Mouse (Mus musculus): Measurements from ENCODE around the gene Msi2.

The Msi2 gene

DNA sequence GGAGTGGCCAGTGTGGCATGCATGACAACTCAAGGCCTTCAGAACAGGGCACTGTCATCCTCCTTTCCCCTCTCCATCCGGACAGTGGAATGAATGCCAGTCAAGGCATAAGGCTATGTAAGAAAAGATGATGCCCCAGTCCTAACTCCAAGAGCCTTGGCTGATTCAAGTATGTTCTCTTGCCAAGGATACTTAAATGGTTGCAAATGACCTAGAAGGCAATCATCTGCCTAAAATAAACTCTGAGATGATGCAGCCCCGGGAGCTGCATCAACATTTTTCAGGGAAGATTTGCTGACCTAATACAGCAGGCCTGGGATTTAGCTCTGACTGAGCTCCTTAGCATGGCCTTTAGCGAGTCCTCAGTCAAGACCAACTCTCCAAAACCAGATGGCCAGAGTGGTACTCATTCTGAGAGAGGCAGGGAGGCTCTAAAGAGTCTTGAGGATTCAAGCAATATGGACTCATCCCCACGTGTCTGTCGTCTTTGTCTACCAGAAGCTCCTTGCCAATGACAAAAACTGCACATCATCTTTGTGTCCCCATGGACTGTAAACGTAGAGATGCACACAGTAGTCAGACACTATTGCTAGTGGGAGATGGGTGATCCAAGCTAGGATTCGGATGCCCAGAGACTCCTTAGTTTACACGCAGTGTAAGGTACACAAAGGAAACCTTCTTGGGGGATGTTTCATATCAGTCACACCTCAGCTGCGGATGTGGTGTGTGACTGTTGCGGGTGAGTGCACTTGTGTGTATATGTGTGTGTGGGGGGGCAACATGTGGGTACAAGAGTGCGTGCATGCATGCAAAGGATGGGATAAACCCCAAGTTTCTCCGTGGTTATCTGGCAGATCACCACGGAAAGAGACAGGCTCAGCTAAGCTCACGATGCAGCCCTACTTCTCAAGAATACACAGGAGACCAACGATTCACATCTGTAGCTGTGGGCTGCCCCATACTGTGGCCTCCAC lies 176.4 kb downstream of the Msi2 start:
- in situ Hi-C loops (cut with MboI; ENCODE audit: low pct_unique_long_range_greater_than_20kb in 1 of 2, low sequenced_read_pairs in 2 of 2, unreplicated experiment in 1 of 2) = no loop called here

DNA sequence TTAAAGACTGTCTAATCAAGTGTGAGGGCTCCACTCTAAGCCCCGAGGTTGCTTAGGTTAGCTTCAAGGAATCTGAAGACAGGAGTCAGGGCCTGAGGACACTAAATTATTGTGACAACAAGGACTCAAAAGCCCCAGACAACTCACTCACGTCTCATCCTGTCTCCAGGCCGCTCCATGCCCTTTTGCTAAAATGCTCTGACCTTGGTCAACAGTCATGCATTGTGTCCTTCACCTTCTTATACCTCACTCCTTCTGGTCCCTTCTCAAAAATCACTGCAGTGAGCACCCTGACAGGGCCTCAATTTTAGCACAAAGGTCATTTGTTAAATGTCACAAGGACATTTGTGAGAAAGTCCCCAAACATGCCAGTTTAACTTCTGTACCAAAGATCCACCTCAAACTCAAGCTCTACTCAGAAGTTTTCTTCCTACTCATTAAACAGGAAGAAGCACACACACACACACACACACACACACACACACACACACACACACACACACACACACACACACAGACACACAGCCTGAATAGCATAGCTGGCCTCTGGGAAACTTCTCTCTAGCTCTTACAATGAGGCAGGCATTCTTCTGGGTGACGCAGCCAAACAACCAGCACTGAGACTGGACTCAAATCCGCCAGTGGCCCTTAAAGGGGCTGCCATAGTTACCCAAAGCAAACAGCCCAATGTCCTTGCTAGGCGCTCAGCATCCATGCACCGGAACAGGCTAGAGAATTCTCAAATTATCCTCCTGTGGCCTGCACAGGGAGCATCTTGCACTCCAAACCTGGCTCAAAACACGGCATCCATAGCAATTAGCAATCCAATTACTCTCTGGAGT lies 178.5 kb downstream of the Msi2 start:
- in situ Hi-C loops (cut with MboI; ENCODE audit: low pct_unique_long_range_greater_than_20kb in 1 of 2, low sequenced_read_pairs in 2 of 2, unreplicated experiment in 1 of 2) = loop anchor here in 1 of 2 experiments (5.0 kb wide), 1 partner anchor 82 kb away; no protein-coding TSS in a partner anchor

DNA sequence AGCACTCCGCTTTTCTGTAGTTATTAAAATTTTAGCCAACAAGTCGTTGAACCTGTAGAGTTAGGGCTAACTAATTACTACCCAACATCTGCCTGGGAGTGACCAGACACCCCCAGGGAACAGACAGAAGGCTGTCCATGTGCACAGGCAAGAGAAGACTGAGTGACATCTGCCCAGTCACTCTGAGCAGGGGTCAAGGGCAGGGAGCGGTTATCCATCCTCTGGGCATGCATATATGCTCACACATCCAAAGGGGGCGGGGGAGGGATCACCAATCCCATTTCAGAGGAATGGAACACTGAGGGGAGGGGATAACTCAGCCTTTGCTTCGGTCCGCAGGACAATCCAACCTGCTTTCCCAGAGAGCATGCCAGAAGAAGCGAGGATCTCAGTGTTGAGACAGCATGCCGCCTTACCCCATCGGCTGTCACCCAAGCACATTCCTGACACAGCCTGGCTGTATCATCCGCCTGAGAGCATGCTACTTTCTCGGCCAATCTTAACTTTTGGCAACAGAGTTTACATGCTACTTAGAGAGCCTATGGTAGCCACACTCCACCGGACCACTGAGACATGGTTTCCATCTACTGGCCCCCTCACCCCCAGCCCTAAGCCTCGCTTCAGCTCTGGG lies 179.5 kb downstream of the Msi2 start:
- in situ Hi-C loops (cut with MboI; ENCODE audit: low pct_unique_long_range_greater_than_20kb in 1 of 2, low sequenced_read_pairs in 2 of 2, unreplicated experiment in 1 of 2) = loop anchor here in 1 of 2 experiments (5.0 kb wide), 1 partner anchor 83 kb away; no protein-coding TSS in a partner anchor

DNA sequence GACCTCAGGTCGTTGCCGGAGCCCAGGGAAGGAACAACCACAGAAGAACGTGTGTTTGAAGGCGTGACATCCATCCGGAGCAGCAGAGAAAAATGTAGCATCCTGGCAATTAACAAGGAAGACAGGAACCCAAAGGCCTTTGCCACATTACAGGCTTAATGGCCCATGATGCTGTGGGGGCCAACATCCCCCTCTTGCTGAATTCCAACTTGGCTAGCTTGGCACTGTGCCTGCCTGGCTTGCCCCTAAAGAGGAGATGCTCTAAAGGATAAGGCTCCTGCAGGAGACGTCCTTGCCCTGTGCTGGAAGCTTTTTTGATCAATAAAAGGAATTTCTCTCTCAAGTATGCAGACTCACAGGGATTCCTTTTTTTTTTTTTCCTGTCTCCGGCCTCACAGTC lies 181.0 kb downstream of the Msi2 start:
- in situ Hi-C loops (cut with MboI; ENCODE audit: low pct_unique_long_range_greater_than_20kb in 1 of 2, low sequenced_read_pairs in 2 of 2, unreplicated experiment in 1 of 2) = loop anchor here in 1 of 2 experiments (5.0 kb wide), 1 partner anchor 85 kb away; no protein-coding TSS in a partner anchor

DNA sequence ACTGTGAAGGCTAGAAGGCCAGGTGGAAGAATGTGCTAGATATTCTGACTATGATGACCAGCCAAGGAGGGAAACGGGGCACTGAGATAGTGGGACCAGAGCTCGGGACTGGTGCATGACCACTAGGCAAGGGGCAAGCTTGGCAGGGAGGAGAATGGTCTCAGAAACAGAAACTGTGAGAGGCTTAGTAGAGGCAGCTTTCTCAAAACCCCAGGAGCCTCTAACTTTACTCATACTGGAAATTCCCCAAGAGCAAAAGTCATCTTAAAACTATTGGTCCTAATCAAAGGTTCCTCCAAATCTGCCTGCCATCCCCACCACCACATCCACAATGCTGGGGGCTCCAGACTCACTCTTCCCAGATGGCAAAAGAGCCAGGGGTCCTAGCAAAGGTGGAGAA lies 181.5 kb downstream of the Msi2 start:
- in situ Hi-C loops (cut with MboI; ENCODE audit: low pct_unique_long_range_greater_than_20kb in 1 of 2, low sequenced_read_pairs in 2 of 2, unreplicated experiment in 1 of 2) = loop anchor here in 1 of 2 experiments (5.0 kb wide), 1 partner anchor 85 kb away; no protein-coding TSS in a partner anchor

DNA sequence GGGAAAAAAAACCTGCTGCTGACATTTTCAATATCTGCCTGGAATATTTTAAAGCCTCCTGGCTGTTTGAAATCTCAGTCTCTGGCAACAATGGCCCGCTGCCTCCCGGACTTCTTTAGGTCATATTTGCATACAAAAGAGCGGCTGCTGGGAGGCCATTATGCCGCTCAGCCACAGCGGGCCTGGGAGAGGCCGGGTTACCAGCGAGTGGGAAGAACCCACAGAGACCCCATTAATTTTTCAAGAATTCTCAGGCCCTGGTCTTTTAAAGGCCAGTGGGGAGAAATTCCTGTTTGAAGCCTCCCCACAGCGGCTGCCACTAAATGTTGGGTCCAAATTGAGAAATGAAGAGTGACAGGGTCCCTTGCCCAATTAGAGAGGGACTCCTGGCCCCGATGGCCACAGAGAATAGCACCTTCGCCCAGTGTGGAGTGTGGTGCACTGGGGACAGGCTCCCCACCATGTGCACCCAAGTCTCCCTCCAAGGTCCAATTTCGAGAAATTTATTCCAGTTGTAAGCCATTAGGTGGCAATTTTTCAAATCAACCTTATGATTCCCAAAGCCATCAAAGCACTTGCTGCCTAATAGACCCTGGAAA lies 183.9 kb downstream of the Msi2 start:
- in situ Hi-C loops (cut with MboI; ENCODE audit: low pct_unique_long_range_greater_than_20kb in 1 of 2, low sequenced_read_pairs in 2 of 2, unreplicated experiment in 1 of 2) = no loop called here

DNA sequence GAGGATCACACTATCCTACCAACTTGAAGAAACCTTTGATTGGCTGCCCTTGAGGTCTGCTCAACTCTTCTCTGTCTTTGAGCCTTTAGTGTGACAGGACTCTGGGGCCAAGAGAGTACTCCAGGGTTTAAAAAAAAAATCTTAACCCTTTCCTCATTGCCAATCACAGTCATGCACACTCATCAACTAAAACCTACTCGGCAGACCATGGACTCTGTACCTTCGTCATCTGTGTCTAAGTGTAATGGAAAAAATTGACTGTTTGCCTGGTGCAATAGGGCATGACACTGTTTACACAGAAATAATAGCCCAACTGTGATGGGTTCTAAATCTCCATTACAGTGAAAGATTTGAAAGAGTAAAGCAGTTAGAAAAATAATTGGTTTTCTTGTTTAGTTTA lies 186.3 kb downstream of the Msi2 start:
- in situ Hi-C loops (cut with MboI; ENCODE audit: low pct_unique_long_range_greater_than_20kb in 1 of 2, low sequenced_read_pairs in 2 of 2, unreplicated experiment in 1 of 2) = no loop called here

DNA sequence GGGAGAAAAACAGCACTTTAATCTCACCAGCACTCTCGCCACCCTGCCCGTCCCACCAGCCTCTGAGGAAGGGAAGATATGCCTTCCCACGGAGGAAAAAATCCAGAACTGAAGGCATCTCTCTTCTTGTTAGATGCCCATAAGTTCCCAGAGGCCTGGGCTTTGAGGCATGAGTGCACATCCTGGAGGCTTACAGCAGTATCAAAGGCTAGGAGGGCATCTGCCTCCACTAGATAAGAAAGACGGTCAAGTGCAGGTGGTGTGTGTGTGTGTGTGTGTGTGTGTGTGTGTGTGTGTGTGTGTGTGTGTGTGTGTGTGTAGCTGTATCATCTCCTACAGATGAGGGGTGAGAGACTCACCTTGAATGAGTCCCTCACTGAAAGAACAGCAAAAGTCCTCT lies 188.3 kb downstream of the Msi2 start:
- in situ Hi-C loops (cut with MboI; ENCODE audit: low pct_unique_long_range_greater_than_20kb in 1 of 2, low sequenced_read_pairs in 2 of 2, unreplicated experiment in 1 of 2) = no loop called here

DNA sequence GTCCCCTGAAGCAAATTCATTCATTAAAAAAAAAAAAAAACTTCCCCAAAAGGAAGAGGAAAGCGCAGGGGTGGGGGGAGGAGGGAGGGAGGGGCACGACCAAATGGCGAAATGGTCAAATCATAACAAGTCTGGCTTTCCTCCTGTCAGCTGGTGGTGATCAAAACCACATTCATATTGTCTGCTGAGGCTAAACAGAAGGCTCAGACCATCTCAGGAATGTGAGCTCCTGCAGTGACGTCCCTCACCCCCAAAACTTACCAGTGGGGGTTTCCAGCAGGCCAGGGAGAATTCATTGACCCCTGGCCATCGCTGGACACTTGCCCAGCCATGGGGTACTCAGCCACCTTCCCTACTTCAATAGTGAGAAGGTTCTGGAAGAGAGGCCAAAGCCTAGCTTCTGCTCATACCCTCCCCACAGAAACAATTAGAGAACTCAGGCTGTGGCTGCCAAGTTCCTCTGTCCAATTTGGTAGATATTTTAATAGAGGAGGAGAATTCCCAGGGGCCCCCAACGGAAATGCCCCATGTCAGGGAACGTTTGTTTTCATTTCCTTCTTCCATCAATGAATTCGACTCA lies 189.7 kb downstream of the Msi2 start:
- in situ Hi-C loops (cut with MboI; ENCODE audit: low pct_unique_long_range_greater_than_20kb in 1 of 2, low sequenced_read_pairs in 2 of 2, unreplicated experiment in 1 of 2) = no loop called here

DNA sequence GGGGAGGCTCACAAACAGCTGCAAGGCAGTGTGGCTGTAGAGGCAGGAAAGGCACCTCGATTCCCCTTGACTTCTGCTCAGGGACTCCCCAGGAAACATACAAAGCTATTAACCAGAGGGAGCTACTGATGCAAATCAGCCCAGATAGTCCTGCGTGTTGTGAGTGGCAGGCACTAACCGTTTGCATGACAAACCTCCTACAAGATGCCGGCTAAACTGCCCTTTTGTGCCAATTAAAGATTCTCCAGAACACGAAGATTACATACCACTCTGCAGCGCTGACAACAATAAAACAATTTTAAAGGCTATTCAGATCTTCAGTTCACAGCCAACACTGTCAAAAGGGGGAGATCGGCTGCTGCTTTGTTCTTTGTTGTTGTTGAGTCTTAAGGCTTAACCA lies 191.6 kb downstream of the Msi2 start:
- in situ Hi-C loops (cut with MboI; ENCODE audit: low pct_unique_long_range_greater_than_20kb in 1 of 2, low sequenced_read_pairs in 2 of 2, unreplicated experiment in 1 of 2) = no loop called here

DNA sequence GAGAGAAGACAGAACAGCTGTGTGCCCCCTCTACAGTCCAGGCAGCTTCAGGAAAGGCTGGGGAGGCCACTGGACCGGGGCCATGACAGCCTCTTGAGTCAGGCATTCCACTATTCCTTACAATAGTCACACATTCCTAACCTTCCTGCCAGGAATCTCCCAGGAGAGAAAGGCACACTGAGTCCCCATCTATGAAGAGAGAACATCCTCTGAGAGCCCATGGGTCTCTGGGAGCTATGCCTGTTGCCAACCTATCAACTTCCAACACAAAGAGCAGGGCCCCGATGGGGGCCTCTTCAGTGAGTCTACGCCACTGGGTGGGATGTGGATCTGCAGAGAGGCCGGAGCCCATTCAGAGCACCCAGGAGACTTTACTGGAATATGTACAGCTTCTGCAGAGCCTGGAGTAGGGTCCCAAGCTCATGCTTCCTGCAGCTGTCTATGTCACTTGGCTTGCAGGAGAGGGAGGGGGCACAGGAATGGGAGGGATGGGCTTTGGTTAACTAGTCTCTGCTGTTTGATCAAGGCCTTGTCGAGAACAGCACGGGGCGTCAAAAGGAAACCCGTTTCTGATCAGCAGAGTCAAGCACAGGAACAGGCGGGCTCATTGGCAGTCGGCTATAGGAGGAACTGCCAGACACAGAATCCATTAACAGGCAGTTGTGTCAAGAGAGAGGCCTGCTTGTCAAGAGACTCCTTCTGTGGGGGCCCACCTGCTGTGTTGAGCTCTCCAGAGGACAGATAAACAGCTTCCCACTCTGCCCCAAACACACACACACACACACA lies 193.3 kb downstream of the Msi2 start:
- in situ Hi-C loops (cut with MboI; ENCODE audit: low pct_unique_long_range_greater_than_20kb in 1 of 2, low sequenced_read_pairs in 2 of 2, unreplicated experiment in 1 of 2) = no loop called here

DNA sequence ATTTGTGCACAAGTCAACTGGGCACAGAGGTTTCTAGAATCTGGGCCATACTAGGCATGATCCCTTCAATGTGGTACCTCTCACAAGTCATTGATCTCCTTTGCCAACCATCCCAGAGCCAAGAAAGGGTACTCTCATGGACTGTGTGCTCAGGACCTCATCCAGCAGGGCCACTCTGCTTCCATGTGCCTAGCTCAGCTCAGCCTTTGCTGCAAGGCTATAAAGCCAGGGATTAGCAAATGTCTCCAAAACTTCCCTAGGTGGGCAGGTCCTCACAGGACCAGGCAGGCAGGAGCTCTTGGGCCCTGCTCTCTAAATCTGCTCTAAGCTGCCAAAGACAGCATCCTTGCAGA lies 193.9 kb downstream of the Msi2 start:
- in situ Hi-C loops (cut with MboI; ENCODE audit: low pct_unique_long_range_greater_than_20kb in 1 of 2, low sequenced_read_pairs in 2 of 2, unreplicated experiment in 1 of 2) = no loop called here

DNA sequence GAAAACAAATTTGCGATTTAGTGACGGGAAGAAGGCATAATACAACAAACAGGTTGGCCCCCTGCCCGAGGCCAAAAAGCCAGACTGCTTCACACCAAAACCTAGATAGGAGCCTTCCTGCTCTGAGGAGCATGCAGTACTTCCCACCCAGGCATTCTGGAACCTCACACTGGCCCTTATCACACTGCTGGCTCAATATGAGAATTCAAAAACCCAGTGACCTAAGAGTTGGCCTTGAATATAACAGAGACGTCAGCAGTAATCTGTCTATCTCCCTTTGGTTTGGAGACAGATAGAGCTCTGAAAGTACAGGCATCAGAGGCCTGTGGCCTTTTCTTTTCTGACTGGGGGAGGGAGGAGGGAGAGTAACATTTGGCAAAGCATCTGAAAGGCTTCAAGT lies 194.4 kb downstream of the Msi2 start:
- in situ Hi-C loops (cut with MboI; ENCODE audit: low pct_unique_long_range_greater_than_20kb in 1 of 2, low sequenced_read_pairs in 2 of 2, unreplicated experiment in 1 of 2) = no loop called here

DNA sequence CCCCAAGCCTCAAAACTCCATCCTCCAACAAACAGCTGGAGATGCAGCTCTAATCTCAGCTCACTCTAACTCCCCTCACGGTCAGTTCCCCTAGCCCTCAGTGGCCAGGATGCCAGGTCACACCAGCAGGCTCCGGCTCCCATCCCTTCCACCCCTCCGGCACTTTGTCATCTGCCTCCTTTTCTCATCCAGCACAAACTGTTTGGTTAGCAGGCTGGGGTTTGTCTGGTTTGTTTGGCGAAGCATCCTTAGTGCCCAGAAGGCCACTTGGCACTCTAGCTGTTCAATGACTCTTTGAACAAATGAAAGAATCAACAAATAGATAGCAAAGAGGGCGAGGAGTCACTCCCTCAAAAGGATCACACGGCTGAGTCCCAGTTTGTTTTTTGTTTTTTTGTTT lies 194.8 kb downstream of the Msi2 start:
- in situ Hi-C loops (cut with MboI; ENCODE audit: low pct_unique_long_range_greater_than_20kb in 1 of 2, low sequenced_read_pairs in 2 of 2, unreplicated experiment in 1 of 2) = no loop called here

DNA sequence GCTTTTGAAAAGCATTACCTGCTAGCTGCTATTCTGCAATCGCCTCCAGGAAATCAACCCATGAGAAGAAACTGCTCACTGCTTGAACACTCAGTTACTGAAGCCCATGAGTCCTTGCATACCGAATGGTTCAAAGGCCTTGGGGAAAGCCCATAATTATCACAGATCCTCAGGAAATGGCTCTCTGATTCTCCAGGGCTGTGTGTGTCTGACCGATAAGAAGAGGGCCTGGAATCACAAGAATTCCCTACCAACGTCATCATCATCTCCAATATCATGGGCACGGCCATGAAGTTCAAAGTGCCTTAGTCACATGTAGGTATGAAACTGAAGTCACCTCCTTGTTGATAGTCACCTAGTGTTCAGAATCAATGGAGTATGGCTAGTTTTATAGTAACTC lies 196.2 kb downstream of the Msi2 start:
- in situ Hi-C loops (cut with MboI; ENCODE audit: low pct_unique_long_range_greater_than_20kb in 1 of 2, low sequenced_read_pairs in 2 of 2, unreplicated experiment in 1 of 2) = no loop called here

DNA sequence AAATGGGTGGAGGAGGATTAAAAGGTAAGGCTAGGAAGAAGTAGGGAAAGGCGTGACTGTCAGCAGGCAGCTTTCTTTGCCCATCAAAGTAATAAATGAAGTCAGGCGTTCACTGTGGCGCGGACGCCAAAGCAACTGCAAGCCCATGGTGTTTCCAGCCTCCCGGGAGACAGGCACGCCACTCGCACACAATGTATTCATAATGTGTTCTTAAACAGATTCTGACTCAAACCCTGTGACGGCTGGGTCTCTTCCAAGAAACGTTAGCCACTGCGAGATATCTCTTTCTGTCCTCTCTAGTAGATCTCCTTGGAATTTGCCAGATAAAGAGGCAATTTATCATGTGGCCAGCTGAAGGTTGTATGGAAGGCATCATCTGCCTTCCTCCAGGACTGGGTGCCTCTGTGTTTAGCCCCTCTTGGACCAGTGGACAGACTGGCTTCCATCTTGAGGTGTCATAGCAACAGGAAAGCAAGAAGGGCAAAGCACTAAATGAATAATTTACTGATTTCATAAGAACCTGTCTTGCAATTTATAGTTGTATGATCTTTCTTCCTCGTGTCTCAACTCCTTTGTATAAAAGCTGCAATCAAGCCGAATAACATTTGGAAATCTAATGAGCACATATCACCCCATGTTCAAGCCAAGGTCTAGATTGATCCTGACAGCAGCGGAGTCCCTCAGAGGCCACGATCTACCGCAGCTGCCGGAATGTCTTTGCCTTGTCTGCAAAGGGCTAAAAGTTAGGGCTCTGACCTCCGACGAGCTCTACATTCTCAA lies 197.2 kb downstream of the Msi2 start:
- in situ Hi-C loops (cut with MboI; ENCODE audit: low pct_unique_long_range_greater_than_20kb in 1 of 2, low sequenced_read_pairs in 2 of 2, unreplicated experiment in 1 of 2) = no loop called here

DNA sequence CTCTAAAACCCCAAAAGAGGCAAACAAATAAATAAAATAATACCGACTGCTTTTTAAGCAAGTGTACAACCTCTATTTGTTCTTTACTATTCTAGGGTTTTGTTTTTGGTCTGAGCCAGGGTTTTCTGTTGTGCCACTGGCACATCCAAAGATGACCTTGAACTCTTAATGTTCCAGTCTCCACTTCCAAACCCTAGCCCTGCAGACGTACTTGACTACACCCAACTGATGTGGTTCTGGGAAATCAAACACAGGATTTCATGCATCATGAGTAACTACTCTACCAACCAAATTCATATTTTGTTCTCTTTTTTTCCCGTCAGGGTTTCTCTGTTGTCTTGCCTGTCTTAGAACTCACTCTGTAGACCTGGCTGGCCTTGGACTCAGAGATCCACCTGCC lies 200.0 kb downstream of the Msi2 start:
- in situ Hi-C loops (cut with MboI; ENCODE audit: low pct_unique_long_range_greater_than_20kb in 1 of 2, low sequenced_read_pairs in 2 of 2, unreplicated experiment in 1 of 2) = no loop called here

Data from mouse embryonic stem cell (cell line).